Comparison of ENCODE assay signal across 21 mouse cellular contexts in the genomic region with DNA sequence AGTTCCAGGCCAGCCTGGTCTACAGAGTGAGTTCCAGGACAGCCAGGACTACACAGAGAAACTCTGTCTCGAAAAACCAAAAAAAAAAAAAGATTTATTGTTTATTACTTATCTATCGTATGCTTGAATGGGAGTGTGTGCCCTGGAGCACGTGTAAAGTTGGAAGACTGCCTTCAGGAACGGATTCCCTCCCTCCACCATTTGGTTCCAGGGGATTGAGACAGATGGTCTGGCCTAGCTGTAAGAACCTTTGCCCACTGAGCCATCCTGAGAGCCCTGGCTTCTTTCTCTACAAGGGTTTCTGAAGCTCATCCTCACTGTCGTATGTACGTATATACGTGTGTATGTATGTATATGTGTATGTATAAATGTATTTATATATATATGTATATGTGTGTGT. TPM values are rescaled to one million over a fixed set of nuclear protein-coding genes. Genes with fewer than 3 reads are reported as not detected.
DNase-seq lines count a peak whose midpoint lies in the region; ATAC-seq lines count a peak whose summit lies in the region.
"Had no signal": no experiment of that assay in that cellular context is flagged by ENCODE, and none has a peak within 500 bp of the region (broad histone marks: within the 10 kb centered on the region; RNA-seq: fewer than 3 reads in every experiment).

No protein-coding gene starts in this region.

- WGBS in forebrain, embryonic 14.5 days = 81% methylated on average over 7 of the region's 7 CpGs
- WGBS in forebrain, embryonic 16.5 days = 75% methylated on average over 7 of the region's 7 CpGs
- WGBS in intestine, embryonic 15.5 days = 84% methylated on average over 7 of the region's 7 CpGs

- no peaks in the 10 kb centered on the region for H3K4me1 ChIP-seq in forebrain, embryonic 14.5 days (ENCODE audit: control insufficient read depth, insufficient read depth, low read length)
- H3K4me1 ChIP-seq in forebrain, embryonic 16.5 days (replicated peaks; ENCODE audit: control insufficient read depth, insufficient read depth, low read length) = peaks cover 5% of the 10 kb centered on the region
- H3K4me1 ChIP-seq in intestine, embryonic 15.5 days (replicated peaks) = peaks cover 10% of the 10 kb centered on the region

- no peaks in the 10 kb centered on the region for H3K9me3 ChIP-seq in forebrain, embryonic 14.5 days (replicated peaks; ENCODE audit: control insufficient read depth, low read length)
- H3K9me3 ChIP-seq in forebrain, embryonic 16.5 days (ENCODE audit: control insufficient read depth, low read length) = no peaks in the 10 kb centered on the region
- no peaks in the 10 kb centered on the region for H3K9me3 ChIP-seq in intestine, embryonic 15.5 days
- H3K9me3 ChIP-seq: embryonic facial prominence, embryonic 15.5 days; forebrain, embryonic 10.5 days; forebrain, embryonic 15.5 days; hindbrain, embryonic 10.5 days had no signal

- no peak for ATAC-seq in forebrain, embryonic 14.5 days
- no peak for ATAC-seq in forebrain, embryonic 16.5 days
- ATAC-seq in intestine, embryonic 15.5 days = no peak
- ATAC-seq: forebrain, embryonic 15.5 days; intestine, embryonic 16.5 days had no signal

- H3K9ac ChIP-seq in forebrain, embryonic 14.5 days (ENCODE audit: low read length) = no peak overlapping the region
- no peak overlapping the region for H3K9ac ChIP-seq in forebrain, embryonic 16.5 days (replicated peaks; ENCODE audit: low read depth, low read length)
- no peak overlapping the region for H3K9ac ChIP-seq in intestine, embryonic 15.5 days
- H3K9ac ChIP-seq: embryonic facial prominence, embryonic 15.5 days; forebrain, embryonic 15.5 days; hindbrain, embryonic 14.5 days had no signal

- no peak overlapping the region for H3K4me3 ChIP-seq in forebrain, embryonic 14.5 days (ENCODE audit: low read depth, low read length)
- H3K4me3 ChIP-seq in forebrain, embryonic 16.5 days (replicated peaks; ENCODE audit: low read length) = no peak overlapping the region
- no peak overlapping the region for H3K4me3 ChIP-seq in intestine, embryonic 15.5 days (replicated peaks)
- H3K4me3 ChIP-seq: embryonic facial prominence, embryonic 15.5 days; erythroblast, embryonic 14.5 days; forebrain, embryonic 10.5 days; forebrain, embryonic 15.5 days; heart, adult 2 months; hindbrain, embryonic 10.5 days had no signal

- peak; percentile 23 for DNase-seq in forebrain, embryonic 14.5 days (ENCODE audit: low spot score)
- DNase-seq in cerebellum, adult 18-20 months = peak; percentile 66 to 73
- peak; percentile 80 for DNase-seq in cerebellum, adult 9-11 months
- DNase-seq in cerebellum, postnatal 36 days = peak; percentile 62 to 69
- DNase-seq in adrenal gland, postnatal 4 days (ENCODE audit: low spot score in 2 of 2) = no peak
- no peak for DNase-seq in layer of hippocampus, postnatal 14 days (ENCODE audit: low spot score in 2 of 2)
- DNase-seq: adrenal gland, postnatal 14 days; embryo, embryonic 11 days; gastrocnemius, postnatal 14 days; heart, adult 2 months; kidney, adult 2 months had no signal

- no peaks in the 10 kb centered on the region for H3K27me3 ChIP-seq in forebrain, embryonic 14.5 days (replicated peaks; ENCODE audit: control insufficient read depth, insufficient read depth, low read length)
- H3K27me3 ChIP-seq in forebrain, embryonic 16.5 days (replicated peaks; ENCODE audit: control insufficient read depth, insufficient read depth, low read length) = no peaks in the 10 kb centered on the region
- no peaks in the 10 kb centered on the region for H3K27me3 ChIP-seq in intestine, embryonic 15.5 days (replicated peaks)
- H3K27me3 ChIP-seq: embryonic facial prominence, embryonic 15.5 days; forebrain, embryonic 15.5 days had no signal

- no peak overlapping the region for H3K4me2 ChIP-seq in forebrain, embryonic 14.5 days (ENCODE audit: low read length)
- H3K4me2 ChIP-seq in forebrain, embryonic 16.5 days (ENCODE audit: low read length) = no peak overlapping the region
- H3K4me2 ChIP-seq in intestine, embryonic 15.5 days (replicated peaks) = no peak overlapping the region
- H3K4me2 ChIP-seq: embryonic facial prominence, embryonic 15.5 days; forebrain, embryonic 15.5 days; heart, embryonic 11.5 days; hindbrain, embryonic 14.5 days had no signal

- H3K27ac ChIP-seq in forebrain, embryonic 14.5 days (ENCODE audit: low read depth, low read length) = no peak overlapping the region
- no peak overlapping the region for H3K27ac ChIP-seq in forebrain, embryonic 16.5 days (ENCODE audit: low read length)
- H3K27ac ChIP-seq in intestine, embryonic 15.5 days = no peak overlapping the region
- H3K27ac ChIP-seq: embryonic facial prominence, embryonic 15.5 days; forebrain, embryonic 10.5 days; forebrain, embryonic 15.5 days; heart, adult 2 months; hindbrain, embryonic 10.5 days; hindbrain, embryonic 14.5 days had no signal

- H3K36me3 ChIP-seq in forebrain, embryonic 14.5 days (ENCODE audit: control insufficient read depth, insufficient read depth, low read length) = no peaks in the 10 kb centered on the region
- no peaks in the 10 kb centered on the region for H3K36me3 ChIP-seq in forebrain, embryonic 16.5 days (ENCODE audit: control insufficient read depth, insufficient read depth)
- no peaks in the 10 kb centered on the region for H3K36me3 ChIP-seq in intestine, embryonic 15.5 days
- H3K36me3 ChIP-seq: embryonic facial prominence, embryonic 15.5 days; forebrain, embryonic 10.5 days; forebrain, embryonic 15.5 days; hindbrain, embryonic 10.5 days had no signal

RNA-seq across cellular contexts. Expression of gene Pptc7, which starts 5.2 kb away (rescaled TPM):
- 5.2 and 5.9 TPM in 2 replicates for polyA plus RNA-seq in forebrain, embryonic 14.5 days (2014; fragmentation: Nextera tagmentation; extraction: Ambion mirVana)
- polyA plus RNA-seq in forebrain, embryonic 16.5 days (2015; fragmentation: Nextera tagmentation; extraction: Ambion mirVana) = 8.2 and 8.5 TPM in 2 replicates
- polyA plus RNA-seq in intestine, embryonic 15.5 days (2015; fragmentation: Nextera tagmentation; extraction: Ambion mirVana) = 10.4 and 11.0 TPM in 2 replicates
- total RNA-seq in adrenal gland, postnatal 4 days (2021) = 10 to 100 TPM; 33.1 to 36.7 TPM
- total RNA-seq in layer of hippocampus, postnatal 14 days (2021) = 10 to 100 TPM; 34.8 to 35.3 TPM

RNA-seq across cellular contexts. Expression of gene Tctn1, which starts 14.7 kb away (rescaled TPM):
- 3.5 and 3.6 TPM in 2 replicates for polyA plus RNA-seq in forebrain, embryonic 14.5 days (2014; fragmentation: Nextera tagmentation; extraction: Ambion mirVana)
- polyA plus RNA-seq in forebrain, embryonic 16.5 days (2015; fragmentation: Nextera tagmentation; extraction: Ambion mirVana) = 3.6 and 4.8 TPM in 2 replicates
- polyA plus RNA-seq in intestine, embryonic 15.5 days (2015; fragmentation: Nextera tagmentation; extraction: Ambion mirVana) = 3.0 and 3.2 TPM in 2 replicates
- 10 to 100 TPM; 23.4 to 24.3 TPM for total RNA-seq in adrenal gland, postnatal 4 days (2021)
- total RNA-seq in layer of hippocampus, postnatal 14 days (2021) = 10 to 100 TPM; 12.7 to 13.6 TPM

Comparison
In these comparisons a context has a peak if more than half of its experiments do, and no peak if none do; other contexts are left out.
1. DNase-seq: peak in forebrain, embryonic 14.5 days (single experiment), cerebellum, adult 18-20 months (2 of 2), cerebellum, adult 9-11 months (single experiment) and cerebellum, postnatal 36 days (2 of 2); none in adrenal gland, postnatal 4 days (0 of 2) and layer of hippocampus, postnatal 14 days (0 of 2).